Mouse (Mus musculus): ENCODE data around the gene Cib2. TPM values are rescaled to one million over a fixed set of nuclear protein-coding genes. Genes with fewer than 3 reads are reported as not detected.

Gene Cib2
- polyA plus RNA-seq, 1 experiment from 2014 or later, result 5.6 TPM

- no peaks in the 10 kb centered on the region for H3K4me1 ChIP-seq (replicated peaks)
- no peak for ATAC-seq (replicated peaks; ENCODE audit: insufficient number of reproducible peaks, insufficient read depth, low FRiP score, low read depth)
- no peaks in the 10 kb centered on the region for H3K9me3 ChIP-seq (replicated peaks)
- no peak overlapping the region for H3K27ac ChIP-seq
- no peaks in the 10 kb centered on the region for H3K36me3 ChIP-seq
- no peak overlapping the region for H3K4me3 ChIP-seq
- H3K27me3 ChIP-seq, result no peaks in the 10 kb centered on the region
- WGBS, result 67% methylated on average over 9 of the region's 9 CpGs
- no peak overlapping the region for H3K9ac ChIP-seq
- H3K4me2 ChIP-seq, result no peak overlapping the region
Observed at GRCm38 (mm10) chr9:54544212-54544953, 15.6 kb downstream of the Cib2 start.

DNA sequence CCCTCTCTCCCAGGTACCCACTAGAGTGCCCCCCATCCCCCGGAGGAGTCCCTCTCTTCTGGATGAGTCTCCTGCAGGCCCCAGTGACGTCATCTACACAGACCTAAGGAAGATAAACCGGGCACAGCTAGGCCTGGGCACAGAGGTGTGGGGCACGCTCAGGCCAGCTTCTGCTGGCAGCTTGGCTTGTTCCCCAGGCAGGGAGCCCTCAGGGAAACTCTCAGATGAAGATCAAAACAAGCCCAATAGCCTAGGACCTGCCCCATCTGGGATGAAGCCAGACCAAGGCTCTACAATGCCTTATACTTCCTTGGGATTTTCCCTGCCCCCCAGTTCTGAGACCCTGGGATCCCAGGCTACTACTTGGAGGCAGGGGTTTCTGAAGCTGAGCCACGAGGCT lies 19.2 kb downstream of the Cib2 start:
- no peak overlapping the region for H3K9ac ChIP-seq
- ATAC-seq (replicated peaks; ENCODE audit: insufficient number of reproducible peaks, insufficient read depth, low FRiP score, low read depth), result no peak
- no peak overlapping the region for H3K4me3 ChIP-seq
- no peaks in the 10 kb centered on the region for H3K9me3 ChIP-seq (replicated peaks)
- no peak overlapping the region for H3K4me2 ChIP-seq
- no peaks in the 10 kb centered on the region for H3K4me1 ChIP-seq (replicated peaks)
- no peaks in the 10 kb centered on the region for H3K36me3 ChIP-seq
- WGBS, result 61% methylated on average over 5 of the region's 5 CpGs
- H3K27me3 ChIP-seq, result no peaks in the 10 kb centered on the region
- no peak overlapping the region for H3K27ac ChIP-seq

GRCm38 (mm10) chr9:54538684-54539083 lies 21.3 kb downstream of the Cib2 start, which contains the start of gene Sh2d7:
Gene Sh2d7 (plus strand): TSS chr9:54538984.
- no peaks in the 10 kb centered on the region for H3K4me1 ChIP-seq (replicated peaks)
- no peaks in the 10 kb centered on the region for H3K27me3 ChIP-seq
- ATAC-seq (replicated peaks; ENCODE audit: insufficient number of reproducible peaks, insufficient read depth, low FRiP score, low read depth), result no peak
- no peaks in the 10 kb centered on the region for H3K36me3 ChIP-seq
- WGBS, result 87% methylated on average over 14 of the region's 14 CpGs
- H3K9me3 ChIP-seq (replicated peaks), result no peaks in the 10 kb centered on the region
- no peak within 1 kb of the TSS for H3K4me3 ChIP-seq
- H3K9ac ChIP-seq, result no peak within 1 kb of the TSS
- H3K27ac ChIP-seq, result no peak within 1 kb of the TSS
- H3K4me2 ChIP-seq, result no peak within 1 kb of the TSS

GRCm38 (mm10) chr9:54538244-54538643 lies 21.8 kb downstream of the Cib2 start:
- Histone ChIP-seq H3K9ac (no peak overlapping the region), H3K27ac (no peak overlapping the region), H3K4me3 (no peak overlapping the region), H3K4me1 (replicated peaks) (no peaks in the 10 kb centered on the region), H3K9me3 (replicated peaks) (no peaks in the 10 kb centered on the region), H3K36me3 (no peaks in the 10 kb centered on the region), H3K4me2 (no peak overlapping the region), H3K27me3 (no peaks in the 10 kb centered on the region)
- no peak for ATAC-seq (replicated peaks; ENCODE audit: insufficient number of reproducible peaks, insufficient read depth, low FRiP score, low read depth)
- WGBS, result 91% methylated on average over 3 of the region's 3 CpGs

GRCm38 (mm10) chr9:54537480-54537879 lies 22.5 kb downstream of the Cib2 start:
- WGBS, result 77% methylated on average over 3 of the region's 3 CpGs
- Histone ChIP-seq H3K9me3 (replicated peaks) (no peaks in the 10 kb centered on the region), H3K27me3 (no peaks in the 10 kb centered on the region), H3K4me3 (no peak overlapping the region), H3K36me3 (no peaks in the 10 kb centered on the region), H3K27ac (no peak overlapping the region), H3K4me1 (replicated peaks) (no peaks in the 10 kb centered on the region), H3K9ac (no peak overlapping the region), H3K4me2 (no peak overlapping the region)
- no peak for ATAC-seq (replicated peaks; ENCODE audit: insufficient number of reproducible peaks, insufficient read depth, low FRiP score, low read depth)

DNA sequence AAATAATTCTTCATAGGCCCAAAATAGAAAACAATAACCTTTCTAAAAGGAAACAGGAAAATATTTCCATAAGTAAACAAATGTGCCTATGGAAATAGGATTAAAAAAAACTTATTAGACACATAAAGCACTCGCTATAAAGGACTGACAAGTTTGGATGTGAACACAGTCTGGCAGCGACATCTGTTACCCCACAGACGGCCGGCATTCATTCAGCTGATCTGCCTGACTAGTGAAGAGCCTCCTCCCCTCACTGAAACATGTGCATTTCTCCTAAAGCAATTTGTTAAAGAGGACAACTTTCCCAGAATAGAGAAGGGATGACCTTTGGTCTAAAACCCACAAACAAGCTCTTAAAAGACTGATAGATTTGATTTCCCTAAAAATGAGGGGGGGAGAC lies 23.0 kb downstream of the Cib2 start:
- H3K27me3 ChIP-seq, result no peaks in the 10 kb centered on the region
- H3K4me3 ChIP-seq, result no peak overlapping the region
- no peaks in the 10 kb centered on the region for H3K9me3 ChIP-seq (replicated peaks)
- ATAC-seq (replicated peaks; ENCODE audit: insufficient number of reproducible peaks, insufficient read depth, low FRiP score, low read depth), result no peak
- no peak overlapping the region for H3K4me2 ChIP-seq
- WGBS, result 57% methylated on average over 4 of the region's 4 CpGs
- no peaks in the 10 kb centered on the region for H3K4me1 ChIP-seq (replicated peaks)
- H3K36me3 ChIP-seq, result no peaks in the 10 kb centered on the region
- H3K9ac ChIP-seq, result no peak overlapping the region
- H3K27ac ChIP-seq, result no peak overlapping the region

DNA sequence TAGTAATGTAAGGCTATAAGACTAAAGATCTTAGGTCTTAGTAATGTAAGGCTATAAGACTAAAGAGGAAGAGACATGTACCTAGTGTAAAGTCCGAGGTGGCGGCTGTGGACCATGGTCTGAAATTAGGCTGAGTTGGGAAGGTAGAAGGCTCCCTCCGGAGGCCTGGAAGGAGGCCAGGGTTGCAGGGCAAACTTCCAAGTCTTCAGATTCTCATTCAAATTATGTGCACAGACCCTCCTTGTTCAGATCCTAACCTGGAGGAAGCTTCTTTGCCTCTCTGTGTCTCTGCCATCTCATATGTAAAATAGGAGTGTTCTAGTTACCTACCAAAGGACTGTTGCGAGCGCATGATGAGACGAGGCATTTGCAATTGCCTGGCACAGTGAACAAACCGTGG lies 23.8 kb downstream of the Cib2 start:
- H3K4me1 ChIP-seq (replicated peaks), result no peaks in the 10 kb centered on the region
- no peaks in the 10 kb centered on the region for H3K27me3 ChIP-seq
- 79% methylated on average over 7 of the region's 7 CpGs for WGBS
- no peaks in the 10 kb centered on the region for H3K36me3 ChIP-seq
- H3K4me3 ChIP-seq, result no peak overlapping the region
- no peak overlapping the region for H3K9ac ChIP-seq
- no peak overlapping the region for H3K27ac ChIP-seq
- no peaks in the 10 kb centered on the region for H3K9me3 ChIP-seq (replicated peaks)
- ATAC-seq (replicated peaks; ENCODE audit: insufficient number of reproducible peaks, insufficient read depth, low FRiP score, low read depth), result no peak
- H3K4me2 ChIP-seq, result no peak overlapping the region

DNA sequence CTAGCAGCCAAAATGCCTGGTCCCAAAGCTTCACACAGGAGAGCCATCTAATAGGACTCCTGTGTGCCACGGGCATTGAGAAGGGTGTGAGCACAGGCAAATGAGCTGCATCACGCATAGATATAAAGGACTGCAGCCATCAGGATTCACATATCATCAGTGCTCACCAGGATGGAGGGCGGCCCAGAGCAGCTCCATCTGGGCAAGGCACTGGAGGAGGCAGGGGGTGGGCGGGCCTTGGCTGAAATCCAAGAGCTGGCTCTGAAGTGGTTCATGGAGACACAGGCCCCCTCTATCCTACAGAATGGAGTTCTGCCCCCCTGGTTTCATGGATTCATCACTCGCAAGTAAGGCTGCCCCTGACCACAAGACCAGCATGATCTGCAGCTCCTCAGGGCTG lies 26.0 kb downstream of the Cib2 start:
- Histone ChIP-seq H3K9ac (no peak overlapping the region), H3K4me2 (no peak overlapping the region), H3K4me1 (replicated peaks) (no peaks in the 10 kb centered on the region), H3K27me3 (no peaks in the 10 kb centered on the region), H3K27ac (no peak overlapping the region), H3K9me3 (replicated peaks) (no peaks in the 10 kb centered on the region), H3K4me3 (no peak overlapping the region), H3K36me3 (no peaks in the 10 kb centered on the region)
- no peak for ATAC-seq (replicated peaks; ENCODE audit: insufficient number of reproducible peaks, insufficient read depth, low FRiP score, low read depth)
- WGBS, result 46% methylated on average over 5 of the region's 5 CpGs

- Histone ChIP-seq H3K27me3 (no peaks in the 10 kb centered on the region), H3K4me1 (replicated peaks) (no peaks in the 10 kb centered on the region), H3K9me3 (replicated peaks) (no peaks in the 10 kb centered on the region), H3K4me3 (no peak overlapping the region), H3K4me2 (no peak overlapping the region), H3K9ac (no peak overlapping the region), H3K27ac (no peak overlapping the region), H3K36me3 (no peaks in the 10 kb centered on the region)
- 81% methylated on average over 2 of the region's 2 CpGs for WGBS
- no peak for ATAC-seq (replicated peaks; ENCODE audit: insufficient number of reproducible peaks, insufficient read depth, low FRiP score, low read depth)
Observed at GRCm38 (mm10) chr9:54532926-54533325, 27.1 kb downstream of the Cib2 start.

DNA sequence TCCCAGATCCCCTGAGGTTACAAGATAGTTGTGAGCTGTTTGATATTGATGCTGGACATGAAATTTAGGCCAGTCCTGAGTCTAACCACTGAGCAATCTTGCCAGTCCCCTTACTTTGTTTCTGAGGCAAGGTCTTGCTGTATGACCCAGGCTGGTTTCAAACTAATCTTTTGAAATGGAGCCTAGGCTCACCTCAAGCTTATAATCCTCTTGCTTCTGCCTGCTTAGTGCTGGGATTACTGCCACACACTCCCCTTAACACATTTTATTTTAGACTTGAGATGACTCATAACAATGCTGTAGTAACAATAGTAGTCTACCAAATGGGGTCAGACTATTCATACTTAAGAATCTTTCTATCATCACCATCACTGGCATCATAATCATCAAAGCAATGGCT lies 28.6 kb downstream of the Cib2 start:
- no peak for ATAC-seq (replicated peaks; ENCODE audit: insufficient number of reproducible peaks, insufficient read depth, low FRiP score, low read depth)
- Histone ChIP-seq H3K4me2 (no peak overlapping the region), H3K27me3 (no peaks in the 10 kb centered on the region), H3K36me3 (no peaks in the 10 kb centered on the region), H3K27ac (no peak overlapping the region), H3K4me3 (no peak overlapping the region), H3K9ac (no peak overlapping the region), H3K9me3 (replicated peaks) (no peaks in the 10 kb centered on the region), H3K4me1 (replicated peaks) (no peaks in the 10 kb centered on the region)

DNA sequence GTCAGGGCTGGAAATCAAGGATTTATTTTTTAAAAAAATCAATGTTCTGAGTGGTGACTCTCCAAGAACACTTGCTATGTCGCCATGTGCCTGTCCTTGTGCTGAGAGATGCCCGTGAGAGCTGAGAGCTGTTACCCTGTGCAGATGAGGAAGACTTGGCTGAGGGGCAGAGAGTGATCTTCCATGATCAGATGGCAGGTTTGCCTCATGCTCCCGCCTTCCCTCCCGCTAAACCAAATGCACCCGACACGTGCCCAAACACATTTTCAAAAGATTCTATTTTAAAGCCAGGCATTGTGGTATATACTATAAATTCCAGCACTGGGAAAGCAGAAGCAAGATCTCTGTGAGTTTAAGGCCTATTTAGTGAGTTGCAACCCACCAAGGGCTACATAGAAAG lies 29.2 kb downstream of the Cib2 start:
- no peak overlapping the region for H3K4me3 ChIP-seq
- 80% methylated on average over 6 of the region's 6 CpGs for WGBS
- H3K27me3 ChIP-seq, result no peaks in the 10 kb centered on the region
- H3K36me3 ChIP-seq, result no peaks in the 10 kb centered on the region
- H3K9ac ChIP-seq, result no peak overlapping the region
- no peaks in the 10 kb centered on the region for H3K9me3 ChIP-seq (replicated peaks)
- no peak overlapping the region for H3K4me2 ChIP-seq
- H3K4me1 ChIP-seq (replicated peaks), result no peaks in the 10 kb centered on the region
- no peak for ATAC-seq (replicated peaks; ENCODE audit: insufficient number of reproducible peaks, insufficient read depth, low FRiP score, low read depth)
- H3K27ac ChIP-seq, result no peak overlapping the region

DNA sequence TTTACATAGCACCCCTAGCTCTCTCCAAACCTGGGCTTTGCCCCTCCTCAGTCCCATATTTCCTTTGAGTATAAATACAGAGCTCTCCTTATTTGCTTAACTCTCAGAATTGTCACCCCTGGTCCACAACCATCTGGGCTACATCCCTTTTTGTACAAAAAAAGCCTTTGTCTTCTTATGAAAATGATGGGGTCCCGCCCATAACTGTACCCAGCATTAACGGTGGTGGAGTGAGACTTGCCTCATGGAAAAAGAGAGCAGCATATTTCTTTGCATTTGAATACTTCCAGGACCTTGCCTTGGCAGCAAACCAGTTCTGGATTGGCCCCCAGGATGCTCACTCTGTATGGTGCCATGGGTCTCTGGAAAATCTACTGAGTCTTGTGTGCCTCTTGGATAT lies 30.1 kb downstream of the Cib2 start:
- 71% methylated on average over 2 of the region's 2 CpGs for WGBS
- ATAC-seq (replicated peaks; ENCODE audit: insufficient number of reproducible peaks, insufficient read depth, low FRiP score, low read depth), result no peak

More for the DNA sequence above, 30.1 kb downstream of the Cib2 start:
- Histone ChIP-seq H3K4me1 (replicated peaks) (no peaks in the 10 kb centered on the region), H3K27me3 (no peaks in the 10 kb centered on the region), H3K4me2 (no peak overlapping the region), H3K27ac (no peak overlapping the region), H3K4me3 (no peak overlapping the region), H3K9ac (no peak overlapping the region), H3K36me3 (no peaks in the 10 kb centered on the region), H3K9me3 (replicated peaks) (no peaks in the 10 kb centered on the region)

Data from heart, embryonic 15.5 days (tissue).